Mouse (Mus musculus) cortical plate, adult 2 months (tissue): ENCODE results near the gene Ccm2. TPM values are rescaled to one million over a fixed set of nuclear protein-coding genes. Genes with fewer than 3 reads are reported as not detected.

Experiments
- H3K27ac ChIP-seq: fragments of 200-500 bp; 2 replicates; pipeline ENCODE4 v1.5.1; 2012; ENCODE audit warnings: low read length, control low read depth, inconsistent platforms; ENCODE audit not compliant: insufficient read depth
- H3K4me1 ChIP-seq: fragments of 200-500 bp; 2 replicates; pipeline ENCODE4 v1.6.1; 2011; ENCODE audit warnings: low read length; ENCODE audit not compliant: control insufficient read depth, insufficient read depth
- H3K4me3 ChIP-seq: fragments of 200-500 bp; 2 replicates; pipeline ENCODE4 v1.5.1; 2011; ENCODE audit warnings: mild to moderate bottlenecking, low read length, control low read depth; ENCODE audit not compliant: insufficient read depth
- CTCF ChIP-seq: fragments of 200-500 bp; IDR thresholded peaks from 2 replicates; pipeline ENCODE4 v1.5.1; 2011; ENCODE audit warnings: mild to moderate bottlenecking, control low read depth, low read length; ENCODE audit not compliant: insufficient read depth; ENCODE audit errors: extremely low read depth
- POLR2A ChIP-seq: fragments of 200-500 bp; IDR thresholded peaks from 2 replicates; pipeline ENCODE4 v1.6.1; 2011; ENCODE audit warnings: mild to moderate bottlenecking, low read length, control low read depth; ENCODE audit not compliant: insufficient read depth; ENCODE audit errors: extremely low read depth
- polyA plus RNA-seq: library from polyadenylated mRNA; depleted of rRNA; stranded (reverse); fragments of >200 nt; gene quantifications from 2 replicates; pipeline ENCODE4 v1.2.3, GENCODE M21; 2012; rRNA removed

Gene Ccm2
- polyA plus RNA-seq, 1 experiment = 106 TPM

GRCm38 (mm10) chr11:6636150-6636549, 89.5 kb downstream of the Ccm2 start:
- TF ChIP-seq CTCF (no peak), POLR2A (no peak)
- Histone ChIP-seq H3K4me3 (no peak overlapping the region), H3K4me1 (no peaks in the 10 kb centered on the region), H3K27ac (no peak overlapping the region)

- Histone ChIP-seq H3K4me1 (no peaks in the 10 kb centered on the region), H3K4me3 (no peak within 1 kb of the TSS), H3K27ac (no peak within 1 kb of the TSS)
- TF ChIP-seq CTCF = no peak
- no peak for TF ChIP-seq POLR2A
Measured at GRCm38 (mm10) chr11:6638537-6638936, 91.8 kb downstream of the Ccm2 start, which contains the start of gene Wap. Gene Wap (minus strand): TSS chr11:6638637.

GRCm38 (mm10) chr11:6639072-6639471, 92.4 kb downstream of the Ccm2 start:
- H3K4me3 ChIP-seq = no peak overlapping the region
- no peaks in the 10 kb centered on the region for H3K4me1 ChIP-seq
- no peak for TF ChIP-seq POLR2A
- no peak for TF ChIP-seq CTCF
- H3K27ac ChIP-seq = no peak overlapping the region

GRCm38 (mm10) chr11:6644566-6644965, 97.9 kb downstream of the Ccm2 start:
- H3K27ac ChIP-seq = no peak overlapping the region
- TF ChIP-seq CTCF (no peak), POLR2A (no peak)
- H3K4me3 ChIP-seq = no peak overlapping the region
- no peaks in the 10 kb centered on the region for H3K4me1 ChIP-seq

Other genes starting within 250 kb of the Ccm2 start
- 105 and 108 TPM in 2 replicates for gene Zmiz2, start 157.8 kb upstream of the Ccm2 start, polyA plus RNA-seq
- gene Ppia, start 131.4 kb upstream of the Ccm2 start, polyA plus RNA-seq = 2,439 and 2,636 TPM in 2 replicates
- gene H2afv, start 102.4 kb upstream of the Ccm2 start, polyA plus RNA-seq = 81.7 and 83.3 TPM in 2 replicates
- gene Purb, start 71.0 kb upstream of the Ccm2 start, polyA plus RNA-seq = 103 and 109 TPM in 2 replicates
- gene Myo1g, start 25.9 kb upstream of the Ccm2 start, polyA plus RNA-seq = 0.75 and 0.87 TPM in 2 replicates
- gene Nacad, start 59.2 kb downstream of the Ccm2 start, polyA plus RNA-seq = 52.3 and 54.1 TPM in 2 replicates
- gene Tbrg4, start 79.2 kb downstream of the Ccm2 start, polyA plus RNA-seq = 57.5 and 60.2 TPM in 2 replicates
- gene Wap, start 91.8 kb downstream of the Ccm2 start, polyA plus RNA-seq = not detected in 2 replicates
- gene Ramp3, start 111.6 kb downstream of the Ccm2 start, polyA plus RNA-seq = 36.6 and 40.6 TPM in 2 replicates